Mouse (Mus musculus): Measurements from ENCODE around the gene Iffo2.
A peak's percentile ranks its signal among the peaks of the same experiment; 100 is the strongest.

Iffo2 gene

GRCm38 (mm10) chr4:139535127-139535695 lies 4.9 kb downstream of the Iffo2 start:
- peak; percentile 72 for DNase-seq

GRCm38 (mm10) chr4:139535719-139536118 lies 5.4 kb downstream of the Iffo2 start:
- no peak for DNase-seq

- no peak for DNase-seq
These were observed 6.4 kb downstream of the Iffo2 start for GRCm38 (mm10) chr4:139536706-139537105.

- no peak for DNase-seq
These were observed 10.4 kb downstream of the Iffo2 start for GRCm38 (mm10) chr4:139540784-139541183.

- DNase-seq, result no peak
These were observed 15.4 kb downstream of the Iffo2 start for GRCm38 (mm10) chr4:139545791-139546190.

- DNase-seq, result no peak
These were observed 19.1 kb downstream of the Iffo2 start for GRCm38 (mm10) chr4:139549448-139549847.

GRCm38 (mm10) chr4:139555235-139555634 lies 24.9 kb downstream of the Iffo2 start:
- no peak for DNase-seq

- DNase-seq, result no peak
These were observed 25.6 kb downstream of the Iffo2 start for GRCm38 (mm10) chr4:139555951-139556350.

GRCm38 (mm10) chr4:139568361-139568760 lies 38.0 kb downstream of the Iffo2 start:
- no peak for DNase-seq

- DNase-seq, result no peak
These were observed 40.4 kb downstream of the Iffo2 start for GRCm38 (mm10) chr4:139570756-139571155.

GRCm38 (mm10) chr4:139572928-139573512 lies 42.7 kb downstream of the Iffo2 start:
- DNase-seq, result peak; percentile 41

GRCm38 (mm10) chr4:139574156-139574798 lies 43.9 kb downstream of the Iffo2 start:
- peak; percentile 99 for DNase-seq

- DNase-seq, result peak; percentile 47
These were observed 44.7 kb downstream of the Iffo2 start for GRCm38 (mm10) chr4:139574799-139575672.

- DNase-seq, result peak; percentile 26
These were observed 45.3 kb downstream of the Iffo2 start for GRCm38 (mm10) chr4:139575673-139576003.

- DNase-seq, result no peak
These were observed 46.0 kb downstream of the Iffo2 start for GRCm38 (mm10) chr4:139576251-139576880.

- DNase-seq, result no peak
These were observed 46.7 kb downstream of the Iffo2 start for GRCm38 (mm10) chr4:139577006-139577405.

GRCm38 (mm10) chr4:139578389-139578788 lies 48.0 kb downstream of the Iffo2 start:
- no peak for DNase-seq

- no peak for DNase-seq
These were observed 48.7 kb downstream of the Iffo2 start for GRCm38 (mm10) chr4:139579003-139579402.

GRCm38 (mm10) chr4:139579466-139579865 lies 49.1 kb downstream of the Iffo2 start:
- DNase-seq, result no peak

GRCm38 (mm10) chr4:139580663-139581336 lies 50.5 kb downstream of the Iffo2 start:
- peak; percentile 51 for DNase-seq

- no peak for DNase-seq
These were observed 51.2 kb downstream of the Iffo2 start for GRCm38 (mm10) chr4:139581427-139582051.

- no peak for DNase-seq
These were observed 52.0 kb downstream of the Iffo2 start for GRCm38 (mm10) chr4:139582346-139582745.

Data from kidney, adult 11 months (tissue).